Mouse (Mus musculus) CH12.LX (cell line): ENCODE measurements at regions not wholly inside any gene's neighbourhood (a gene's known extent, or its start where the extent isn't known, plus 50 kb on each side); places are given as distances from the start of the nearest gene placed in this dataset.

Source experiments
- DNase-seq: peaks from one replicate; pipeline ENCODE4 v3.0.0-alpha.2; 2013; ENCODE audit errors: extremely low read depth
- H3K27ac ChIP-seq: 2 replicates; pipeline ENCODE4 v1.5.1; 2012; ENCODE audit warnings: low read depth, mild to moderate bottlenecking, control low read depth, moderate library complexity; ENCODE audit not compliant: insufficient read depth
- H3K27me3 ChIP-seq: replicated peaks from 2 replicates; pipeline ENCODE3; 2012; ENCODE audit warnings: inconsistent platforms
- H3K36me3 ChIP-seq, 2 experiments: replicated peaks in 1 of 2; 2 replicates each; pipeline versions ENCODE3 to v1.6.1; 2012; ENCODE audit warnings: inconsistent platforms in 1 of 2, low read length in 1 of 2, mild to moderate bottlenecking in 1 of 2, mixed read lengths in 1 of 2, moderate library complexity in 1 of 2; ENCODE audit not compliant: control insufficient read depth in 1 of 2, insufficient read depth in 1 of 2
- H3K4me1 ChIP-seq, 2 experiments: 2 replicates each; pipeline ENCODE4 v1.6.1; 2012; ENCODE audit warnings: inconsistent platforms in 1 of 2, moderate library complexity in 1 of 2; ENCODE audit not compliant: insufficient read depth in 2 of 2, control insufficient read depth in 1 of 2
- H3K4me2 ChIP-seq: 2 replicates; pipeline ENCODE4 v1.6.1; 2012; ENCODE audit warnings: low read depth, mild to moderate bottlenecking, control low read depth; ENCODE audit not compliant: poor library complexity, insufficient read depth, severe bottlenecking
- H3K4me3 ChIP-seq, 3 experiments: fragments of 150-350 bp in 1 of 3; sonication (generic) in 1 of 3; replicated peaks in 1 of 3; 2 replicates each; pipeline versions ENCODE3 to v1.5.1; 2011 to 2012; ENCODE audit warnings: low read depth in 2 of 3, low read length in 2 of 3, mild to moderate bottlenecking in 2 of 3, moderate library complexity in 2 of 3, control low read depth in 1 of 3, improper control_type of control experiment in 1 of 3, inconsistent platforms in 1 of 3, mixed read lengths in 1 of 3; ENCODE audit not compliant: poor library complexity in 1 of 3
- H3K79me2 ChIP-seq: replicated peaks from 2 replicates; pipeline ENCODE4 v1.6.1; 2012; ENCODE audit warnings: mild to moderate bottlenecking, moderate library complexity; ENCODE audit not compliant: control insufficient read depth, poor library complexity, insufficient read depth, severe bottlenecking; ENCODE audit errors: extremely low read depth
- H3K9ac ChIP-seq: 2 replicates; pipeline ENCODE4 v1.6.1; 2012; ENCODE audit warnings: low read depth, mild to moderate bottlenecking, control low read depth, moderate library complexity; ENCODE audit not compliant: insufficient read depth
- H3K9me3 ChIP-seq: replicated peaks from 2 replicates; pipeline ENCODE3; 2012; ENCODE audit warnings: low read length, inconsistent platforms, mixed read lengths
- BHLHE40 ChIP-seq: IDR thresholded peaks from 2 replicates; pipeline ENCODE4 v1.6.1; 2011; ENCODE audit warnings: mild to moderate bottlenecking, low read depth, low read length, improper control_type of control experiment
- CHD1 ChIP-seq: IDR thresholded peaks from 2 replicates; pipeline ENCODE4 v1.6.1; 2012; ENCODE audit warnings: low read depth, low read length, improper control_type of control experiment, inconsistent platforms
- CTCF ChIP-seq, 2 experiments: IDR thresholded peaks in 1 of 2; conservative IDR thresholded peaks in 1 of 2; 2 replicates each; pipeline ENCODE4 v1.5.1; 2011 to 2012; ENCODE audit warnings: low read depth in 2 of 2, low read length in 2 of 2, improper control_type of control experiment in 1 of 2, inconsistent platforms in 1 of 2, mild to moderate bottlenecking in 1 of 2, moderate library complexity in 1 of 2
- E2F4 ChIP-seq: IDR thresholded peaks from 2 replicates; pipeline ENCODE4 v1.6.1; 2011; ENCODE audit warnings: low read depth, low read length, improper control_type of control experiment; ENCODE audit not compliant: insufficient replicate concordance
- ELF1 ChIP-seq: IDR thresholded peaks from 2 replicates; pipeline ENCODE4 v1.6.1; 2014; ENCODE audit warnings: low read depth, mild to moderate bottlenecking, inconsistent platforms, low read length, improper control_type of control experiment
- EP300 ChIP-seq: IDR thresholded peaks from 2 replicates; pipeline ENCODE4 v1.6.1; 2011; ENCODE audit warnings: low read length, improper control_type of control experiment
- IRF4 ChIP-seq: IDR thresholded peaks from 2 replicates; pipeline ENCODE4 v1.6.1; 2014; ENCODE audit warnings: low read depth, mild to moderate bottlenecking, inconsistent platforms, low read length, improper control_type of control experiment
- MAFK ChIP-seq: IDR thresholded peaks from 2 replicates; pipeline ENCODE4 v1.6.1; 2011; ENCODE audit warnings: low read length, improper control_type of control experiment; ENCODE audit not compliant: insufficient replicate concordance
- NELFE ChIP-seq: IDR thresholded peaks from 2 replicates; pipeline ENCODE4 v1.6.1; 2011; ENCODE audit warnings: low read depth, low read length, improper control_type of control experiment
- NRF1 ChIP-seq: IDR thresholded peaks from 2 replicates; pipeline ENCODE4 v1.6.1; 2014; ENCODE audit warnings: low read depth, mild to moderate bottlenecking, inconsistent platforms, low read length, improper control_type of control experiment, moderate library complexity
- POLR2A ChIP-seq: IDR thresholded peaks from 2 replicates; pipeline ENCODE4 v1.6.1; 2011; ENCODE audit warnings: low read depth, mild to moderate bottlenecking, improper control_type of control experiment, low read length
- SIN3A ChIP-seq: IDR thresholded peaks from 2 replicates; pipeline ENCODE4 v1.6.1; 2012; ENCODE audit warnings: low read length, improper control_type of control experiment, inconsistent platforms
- SMC3 ChIP-seq: IDR thresholded peaks from 2 replicates; pipeline ENCODE4 v1.6.1; 2011; ENCODE audit warnings: low read depth, low read length, improper control_type of control experiment
- TBP ChIP-seq: conservative IDR thresholded peaks from 2 replicates; pipeline ENCODE4 v1.6.1; 2011; ENCODE audit warnings: low read depth, low read length, improper control_type of control experiment
- USF1 ChIP-seq: IDR thresholded peaks from 2 replicates; pipeline ENCODE4 v1.6.1; 2014; ENCODE audit warnings: low read depth, mild to moderate bottlenecking, inconsistent platforms, low read length, improper control_type of control experiment
- dilution Hi-C: fragments of 300-500 bp; cut with MboI; formaldehyde crosslinking; loops from 2 replicates; pipeline ENCODE4 v1.14.3; 2020; ENCODE audit warnings: low sequenced_read_pairs; ENCODE audit not compliant: extremely low pct_unique_long_range_greater_than_20kb, extremely low pct_ligation_motif_present
- in situ Hi-C: fragments of 300-500 bp; cut with MboI; formaldehyde crosslinking; loops from 3 replicates; pipeline ENCODE4 v1.14.3; 2019; ENCODE audit warnings: low sequenced_read_pairs, low pct_ligation_motif_present, low pct_unique_long_range_greater_than_20kb, mixed read lengths

- dilution Hi-C loops (no loop called here), in situ Hi-C loops (no loop called here)
- Histone ChIP-seq H3K79me2 (no peaks in the 10 kb centered on the region), H3K27ac (no peak overlapping the region), H3K4me1 (no peaks in the 10 kb centered on the region), H3K9me3 (peaks cover 36% of the 10 kb centered on the region), H3K36me3 (no peaks in the 10 kb centered on the region), H3K9ac (no peak overlapping the region), H3K4me2 (no peak overlapping the region), H3K27me3 (no peaks in the 10 kb centered on the region), H3K4me3 (no peak overlapping the region)
- no peak for DNase-seq
- no peak for TF ChIP-seq SMC3
- no peak for TF ChIP-seq TBP
- TF ChIP-seq MAFK, result peak; percentile 97
Observed at GRCm38 (mm10) chr12:6024111-6024510, 648.6 kb upstream of the Klhl29 start.

- no peak for TF ChIP-seq CHD1
- Histone ChIP-seq H3K9ac (no peak overlapping the region), H3K9me3 (peaks cover 28% of the 10 kb centered on the region), H3K4me3 (no peak overlapping the region), H3K4me2 (no peak overlapping the region), H3K36me3 (no peaks in the 10 kb centered on the region), H3K79me2 (no peaks in the 10 kb centered on the region), H3K4me1 (no peaks in the 10 kb centered on the region), H3K27me3 (no peaks in the 10 kb centered on the region), H3K27ac (no peak overlapping the region)
- in situ Hi-C loops (no loop called here), dilution Hi-C loops (no loop called here)
- no peak for DNase-seq
Observed at GRCm38 (mm10) chr12:6022490-6022889, 647.0 kb upstream of the Klhl29 start.

GRCm38 (mm10) chr12:6000961-6001360 lies 625.5 kb upstream of the Klhl29 start:
- in situ Hi-C loops (no loop called here), dilution Hi-C loops (no loop called here)
- Histone ChIP-seq H3K9me3 (peaks cover 49% of the 10 kb centered on the region), H3K9ac (no peak overlapping the region), H3K79me2 (no peaks in the 10 kb centered on the region), H3K4me2 (no peak overlapping the region), H3K36me3 (no peaks in the 10 kb centered on the region), H3K27me3 (no peaks in the 10 kb centered on the region), H3K4me3 (no peak overlapping the region), H3K27ac (no peak overlapping the region), H3K4me1 (no peaks in the 10 kb centered on the region)
- TF ChIP-seq IRF4, result no peak
- no peak for TF ChIP-seq MAFK
- no peak for TF ChIP-seq NRF1
- TF ChIP-seq SIN3A, result no peak
- no peak for TF ChIP-seq ELF1
- TF ChIP-seq CTCF (conservative IDR thresholded peaks at IDR 0.05 in 1 of 2, IDR thresholded peaks at IDR 0.05 in 1 of 2; ENCODE audit: low read depth in 2 of 2, low read length in 2 of 2), result no peak
- TF ChIP-seq E2F4, result no peak
- TF ChIP-seq NELFE, result no peak
- no peak for TF ChIP-seq USF1
- no peak for TF ChIP-seq BHLHE40
- TF ChIP-seq EP300, result no peak
- no peak for TF ChIP-seq TBP
- no peak for TF ChIP-seq POLR2A
- no peak for DNase-seq
